Mouse (Mus musculus) heart, embryonic 15.5 days (tissue): ENCODE data around the gene Klhl22. TPM values are rescaled to one million over a fixed set of nuclear protein-coding genes. Genes with fewer than 3 reads are reported as not detected.

Experiments
- ATAC-seq: fragments of 200-750 bp; cut with Nextera tagmentation; replicated peaks from 2 replicates; pipeline ENCODE4 v1.8.0; 2017; ENCODE audit warnings: low read depth, moderate TSS enrichment; ENCODE audit not compliant: insufficient number of reproducible peaks, insufficient read depth, low FRiP score
- H3K27ac ChIP-seq: fragments of 300-500 bp; sonication (generic); 2 replicates; pipeline ENCODE4 v1.5.1; 2015; ENCODE audit warnings: mild to moderate bottlenecking, inconsistent platforms
- H3K27me3 ChIP-seq: fragments of 300-500 bp; sonication (generic); 2 replicates; pipeline ENCODE4 v1.6.1; 2015; ENCODE audit warnings: inconsistent platforms
- H3K36me3 ChIP-seq: fragments of 300-500 bp; sonication (generic); 2 replicates; pipeline ENCODE4 v1.6.1; 2015; ENCODE audit warnings: mild to moderate bottlenecking, inconsistent platforms
- H3K4me1 ChIP-seq: fragments of 300-500 bp; sonication (generic); replicated peaks from 2 replicates; pipeline ENCODE4 v1.6.1; 2015; ENCODE audit warnings: inconsistent platforms
- H3K4me2 ChIP-seq: fragments of 300-500 bp; sonication (generic); 2 replicates; pipeline ENCODE4 v1.6.1; 2015; ENCODE audit warnings: inconsistent platforms, mild to moderate bottlenecking, moderate library complexity
- H3K4me3 ChIP-seq: fragments of 300-500 bp; sonication (generic); 2 replicates; pipeline ENCODE4 v1.5.1; 2015; ENCODE audit warnings: mild to moderate bottlenecking, inconsistent platforms
- H3K9ac ChIP-seq: fragments of 300-500 bp; sonication (generic); 2 replicates; pipeline ENCODE4 v1.6.1; 2015; ENCODE audit warnings: mild to moderate bottlenecking, inconsistent platforms
- H3K9me3 ChIP-seq: fragments of 300-500 bp; sonication (generic); replicated peaks from 2 replicates; pipeline ENCODE4 v1.6.1; 2016; ENCODE audit warnings: inconsistent platforms
- WGBS: fragments of 180-500 bp; shearing (Covaris S2); methylation state at CpG from one replicate; pipeline ENCODE4 v1.1.7; 2015; ENCODE audit warnings: mixed read lengths; 5-methylcytosine and 5-hydroxymethylcytosine counted together
- polyA plus RNA-seq: library from polyadenylated mRNA; unstranded; fragments of >200 nt; fragmentation: Nextera tagmentation; extraction: Ambion mirVana; gene quantifications from 2 replicates; pipeline ENCODE4 v1.2.1, GENCODE M21; 2015

The Klhl22 gene
- polyA plus RNA-seq, 1 experiment from 2014 or later, result 33.0 TPM

GRCm38 (mm10) chr16:17838051-17838450 is 78.6 kb downstream of the Klhl22 start, which contains the start of gene Car15:
Car15 (minus strand) TSS chr16:17838364.
- Histone ChIP-seq H3K4me2 (no peak within 1 kb of the TSS), H3K4me1 (peaks cover 15% of the 10 kb centered on the region), H3K36me3 (peaks cover 24% of the 10 kb centered on the region), H3K9me3 (no peaks in the 10 kb centered on the region), H3K9ac (no peak within 1 kb of the TSS), H3K4me3 (no peak within 1 kb of the TSS), H3K27me3 (peaks cover 49% of the 10 kb centered on the region), H3K27ac (no peak within 1 kb of the TSS)
- ATAC-seq, result no peak
- 75% methylated on average over 6 of the region's 6 CpGs for WGBS

GRCm38 (mm10) chr16:17839976-17840375 is 80.6 kb downstream of the Klhl22 start:
- Histone ChIP-seq H3K9ac (no peak overlapping the region), H3K27me3 (peaks cover 29% of the 10 kb centered on the region), H3K27ac (no peak overlapping the region), H3K4me3 (no peak overlapping the region), H3K4me2 (no peak overlapping the region), H3K4me1 (no peaks in the 10 kb centered on the region), H3K9me3 (no peaks in the 10 kb centered on the region), H3K36me3 (peaks cover 43% of the 10 kb centered on the region)
- 87% methylated on average over 4 of the region's 4 CpGs for whole genome bisulfite sequencing
- no peak for ATAC-seq

GRCm38 (mm10) chr16:17842437-17842836 is 83.0 kb downstream of the Klhl22 start:
- no peak overlapping the region for H3K4me3 ChIP-seq
- ATAC-seq, result no peak
- no peak overlapping the region for H3K4me2 ChIP-seq
- H3K9ac ChIP-seq, result no peak overlapping the region
- peaks cover 64% of the 10 kb centered on the region for H3K36me3 ChIP-seq
- WGBS, result 89% methylated on average over 7 of the region's 7 CpGs
- H3K4me1 ChIP-seq, result no peaks in the 10 kb centered on the region
- peaks cover 5% of the 10 kb centered on the region; the same call in 1 of the 2 replicates for H3K27me3 ChIP-seq
- H3K27ac ChIP-seq, result no peak overlapping the region
- H3K9me3 ChIP-seq, result no peaks in the 10 kb centered on the region

Other genes starting within 250 kb of the Klhl22 start
- gene Thap7, start 228.5 kb upstream of the Klhl22 start, polyA plus RNA-seq, result 29.5 and 38.7 TPM in 2 replicates
- 0.19 and 0.36 TPM in 2 replicates for gene Lrrc74b, start 198.4 kb upstream of the Klhl22 start, polyA plus RNA-seq
- gene P2rx6, start 197.7 kb upstream of the Klhl22 start, polyA plus RNA-seq, result 0.60 and 0.80 TPM in 2 replicates
- gene Slc7a4, start 176.4 kb upstream of the Klhl22 start, polyA plus RNA-seq, result 9.5 and 11.2 TPM in 2 replicates
- 17.2 and 23.2 TPM in 2 replicates for gene Smpd4, start 140.3 kb upstream of the Klhl22 start, polyA plus RNA-seq
- 3.1 and 3.2 TPM in 2 replicates for gene Ccdc74a, start 113.1 kb upstream of the Klhl22 start, polyA plus RNA-seq
- 25.6 and 37.2 TPM in 2 replicates for gene Med15, start 26.7 kb upstream of the Klhl22 start, polyA plus RNA-seq
- 6.6 and 11.3 TPM in 2 replicates for gene Scarf2, start 37.7 kb downstream of the Klhl22 start, polyA plus RNA-seq
- not detected in 2 replicates for gene B830017H08Rik, start 73.5 kb downstream of the Klhl22 start, polyA plus RNA-seq
- 1.5 and 2.1 TPM in 2 replicates for gene Car15, start 78.7 kb downstream of the Klhl22 start, polyA plus RNA-seq
- gene Gm20518, start 132.1 kb downstream of the Klhl22 start, polyA plus RNA-seq, result 0.19 and 0.24 TPM in 2 replicates
- gene Tssk1, start 134.6 kb downstream of the Klhl22 start, polyA plus RNA-seq, result 0.03 TPM in 1 of 2 replicates, not detected in the other
- 41.8 and 58.9 TPM in 2 replicates for gene Dgcr2, start 138.9 kb downstream of the Klhl22 start, polyA plus RNA-seq
- gene Tssk2, start 139.0 kb downstream of the Klhl22 start, polyA plus RNA-seq, result not detected in 2 replicates
- gene Ess2, start 151.7 kb downstream of the Klhl22 start, polyA plus RNA-seq, result 25.0 and 34.5 TPM in 2 replicates
- gene Gsc2, start 155.4 kb downstream of the Klhl22 start, polyA plus RNA-seq, result not detected in 2 replicates
- 22.5 and 37.4 TPM in 2 replicates for gene Slc25a1, start 168.6 kb downstream of the Klhl22 start, polyA plus RNA-seq
- gene Vpreb2, start 220.8 kb downstream of the Klhl22 start, polyA plus RNA-seq, result not detected in 2 replicates